Mouse (Mus musculus) heart, postnatal 36 days (tissue): ENCODE data around the gene Tcf20. TPM values are rescaled to one million over a fixed set of nuclear protein-coding genes. Genes with fewer than 3 reads are reported as not detected.

ENCODE experiments used
- DNase-seq, 2 experiments: peaks; one replicate each; pipeline ENCODE4 v3.0.0; 2021 to 2022
- intact Hi-C: fragments of 180-260 bp; cut with DNase I; formaldehyde crosslinking; loops from one replicate; pipeline ENCODE4 v1.15.1; 2025
- total RNA-seq, 2 experiments: library from RNA; stranded (reverse); gene quantifications; 2 replicates each; pipeline ENCODE4 v1.2.3; 2021

Gene Tcf20
- total RNA-seq, result 10 to 100 TPM; 56.1 to 56.7 TPM

- intact Hi-C loops, result no loop called here
- peak; percentile 94 to 98 for DNase-seq
Measured at GRCm38 (mm10) chr15:82987732-82988112, at the start of gene Tcf20. Gene Tcf20, minus strand, starts transcription at chr15:82987872.

DNA sequence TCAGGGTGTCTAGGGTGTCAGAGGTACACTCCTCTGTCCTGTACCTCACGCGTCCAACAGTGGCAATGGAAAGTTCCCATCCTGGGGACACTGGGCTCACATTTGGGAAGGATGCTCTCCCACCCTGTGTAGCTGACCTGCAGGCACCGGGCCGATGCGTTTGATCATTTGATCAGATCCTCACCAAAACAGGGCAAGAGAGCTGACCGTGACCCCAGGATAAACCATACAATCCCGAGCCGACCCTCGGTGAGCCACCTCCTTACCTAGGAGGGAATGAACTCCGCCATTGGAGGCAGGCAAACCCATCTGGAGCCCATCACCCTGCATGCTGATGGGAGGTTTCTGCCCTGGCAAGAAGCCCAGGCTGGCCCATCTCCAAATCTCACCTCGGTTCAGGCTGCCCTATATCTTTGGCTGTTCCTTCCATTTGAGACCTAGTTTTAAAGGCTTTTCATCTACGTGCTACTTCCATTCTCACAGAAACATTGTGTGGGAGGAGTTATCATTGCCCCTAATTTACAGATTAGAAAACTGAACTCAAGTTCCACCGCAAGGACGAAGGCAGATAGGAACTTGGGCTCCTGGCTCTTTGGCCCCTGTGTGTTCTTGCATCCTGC lies 49.3 kb upstream of the Tcf20 start:
- peak in 1 of 2 experiments; percentile 61 for DNase-seq
- intact Hi-C loops, result loop anchor here (1.0 to 5.0 kb wide), 6 partner anchors 60 to 232 kb away; no protein-coding TSS in a partner anchor

DNA sequence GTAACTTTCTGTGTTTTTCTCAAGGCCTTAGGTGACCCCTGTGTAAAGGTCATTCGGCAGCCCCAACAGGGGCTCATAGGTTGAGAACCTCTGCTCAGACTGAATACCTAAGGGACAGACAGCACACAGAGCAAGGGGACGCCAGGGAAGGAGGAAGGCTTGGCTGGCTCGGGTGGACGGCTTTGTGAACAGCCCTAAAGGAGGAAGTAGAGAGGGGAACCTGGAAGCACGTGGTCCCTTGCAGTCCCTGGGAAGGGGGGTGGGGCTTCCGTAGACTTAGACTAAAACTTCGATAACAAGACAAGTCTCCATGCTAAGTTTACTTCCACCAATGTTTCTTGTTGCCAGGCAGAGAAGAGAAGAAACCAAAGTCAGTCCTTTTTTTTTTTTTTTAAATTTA lies 48.4 kb upstream of the Tcf20 start:
- DNase-seq, result peak in 1 of 2 experiments; percentile 40
- intact Hi-C loops, result loop anchor here (2.0 to 5.0 kb wide), 4 partner anchors 61 to 231 kb away; no protein-coding TSS in a partner anchor

DNA sequence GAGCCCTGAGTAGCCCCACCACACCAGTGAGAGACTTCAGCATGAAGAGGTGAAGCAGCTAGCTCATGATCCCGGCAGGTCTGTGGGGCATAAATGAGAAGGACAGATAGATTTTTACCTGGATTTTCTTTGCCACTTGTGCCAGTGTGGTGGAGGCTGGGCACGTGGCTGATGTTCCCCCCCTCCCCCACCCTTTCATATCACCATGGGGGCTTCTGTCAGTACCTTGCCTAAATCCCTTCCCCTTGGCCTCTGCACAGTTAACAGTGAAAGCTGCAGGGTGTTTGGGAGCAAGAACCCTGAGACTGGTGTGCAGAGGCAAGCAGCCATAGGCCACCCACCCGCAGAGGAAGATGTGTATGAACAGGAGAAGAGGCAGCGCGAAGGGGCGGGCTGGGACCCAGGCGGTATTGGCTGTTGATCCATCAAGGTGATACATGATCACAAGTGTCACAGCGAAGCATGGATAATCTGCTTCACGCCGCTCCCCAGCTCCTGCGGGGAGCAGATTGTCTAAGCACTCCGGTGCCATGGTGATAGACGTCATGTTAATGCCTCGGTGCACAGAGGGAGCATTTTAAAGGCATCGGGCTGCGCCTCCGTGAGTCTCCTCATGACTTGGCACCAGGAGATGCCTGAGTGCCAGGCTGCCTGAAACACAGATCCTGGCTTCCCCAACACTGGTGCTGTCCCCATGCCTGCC lies 46.8 kb upstream of the Tcf20 start:
- intact Hi-C loops, result no loop called here
- no peak for DNase-seq

DNA sequence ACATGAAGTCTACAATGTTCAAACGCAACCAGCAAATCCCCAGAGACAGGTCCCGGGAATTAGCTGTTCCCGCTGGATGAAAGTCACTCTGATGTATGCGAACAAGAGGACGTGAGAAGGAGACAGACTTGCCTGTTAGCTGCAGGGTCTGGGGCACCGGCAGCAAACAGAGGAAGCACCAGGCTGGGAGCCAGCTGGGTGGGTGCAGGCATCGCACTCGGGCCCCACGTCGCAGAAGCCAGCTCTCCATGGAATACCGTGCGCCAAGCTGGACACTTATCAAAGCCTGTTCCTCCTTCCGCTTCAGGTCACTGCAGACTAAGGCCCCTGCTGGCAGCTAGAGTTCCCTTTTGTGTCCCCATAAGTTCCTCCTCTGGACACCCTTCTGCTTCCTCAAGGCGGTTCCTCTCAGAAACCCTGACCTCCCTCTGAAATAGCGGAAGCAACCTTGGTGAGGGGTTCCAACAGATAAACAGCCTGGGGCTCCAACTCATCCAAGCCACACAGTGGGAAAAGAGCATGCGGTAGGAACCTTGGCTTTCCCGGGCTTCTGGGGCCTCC lies 45.4 kb upstream of the Tcf20 start, which contains the start of gene Nfam1:
Gene Nfam1, minus strand, starts transcription at position 326 of the 561 bp plus-strand sequence.
- peak; percentile 46 to 56 for DNase-seq
- intact Hi-C loops, result no loop called here

DNA sequence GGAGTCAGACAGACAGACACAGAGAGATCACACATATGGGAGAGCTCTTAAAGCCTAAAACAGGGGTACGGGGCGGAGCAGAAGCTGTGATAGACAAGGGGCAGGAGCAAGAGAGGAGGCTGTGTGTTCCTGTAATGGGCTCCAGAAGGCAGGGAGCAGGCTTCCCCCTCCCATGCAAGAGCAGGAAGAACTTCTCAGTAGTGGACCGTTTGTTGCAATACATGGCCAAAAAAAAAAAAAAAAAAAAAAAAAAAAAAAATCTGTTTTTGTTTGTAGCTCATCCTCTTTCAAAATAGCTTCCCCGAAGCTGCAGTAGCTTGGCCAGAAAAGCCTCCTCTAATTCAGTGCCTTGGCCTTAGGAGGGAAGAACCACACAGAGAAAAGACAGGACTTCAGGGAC lies 43.2 kb upstream of the Tcf20 start:
- DNase-seq, result no peak
- intact Hi-C loops, result no loop called here

- intact Hi-C loops, result no loop called here
- no peak for DNase-seq
Measured at GRCm38 (mm10) chr15:83029725-83030718, 42.4 kb upstream of the Tcf20 start.

DNA sequence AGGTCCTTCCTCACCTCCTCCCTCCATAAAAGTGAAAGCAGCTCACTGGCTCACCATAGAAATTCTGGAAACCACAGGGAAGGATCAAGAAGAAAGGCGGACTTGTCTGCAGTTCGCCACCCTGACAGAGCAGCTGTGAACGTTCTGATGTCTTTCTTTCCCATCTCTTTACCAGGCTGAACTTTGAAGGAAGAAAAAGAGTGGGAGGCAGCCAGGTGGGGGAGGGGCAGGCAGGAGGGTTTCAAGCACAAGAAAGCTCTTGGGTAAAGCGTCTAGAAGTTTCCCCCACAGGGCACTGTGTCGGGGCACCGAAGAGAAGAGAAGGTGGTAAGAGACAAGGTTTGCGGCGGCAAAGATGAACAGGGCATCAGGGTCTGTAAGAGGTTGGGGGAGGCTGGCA lies 38.5 kb upstream of the Tcf20 start:
- intact Hi-C loops, result no loop called here
- DNase-seq, result no peak

DNA sequence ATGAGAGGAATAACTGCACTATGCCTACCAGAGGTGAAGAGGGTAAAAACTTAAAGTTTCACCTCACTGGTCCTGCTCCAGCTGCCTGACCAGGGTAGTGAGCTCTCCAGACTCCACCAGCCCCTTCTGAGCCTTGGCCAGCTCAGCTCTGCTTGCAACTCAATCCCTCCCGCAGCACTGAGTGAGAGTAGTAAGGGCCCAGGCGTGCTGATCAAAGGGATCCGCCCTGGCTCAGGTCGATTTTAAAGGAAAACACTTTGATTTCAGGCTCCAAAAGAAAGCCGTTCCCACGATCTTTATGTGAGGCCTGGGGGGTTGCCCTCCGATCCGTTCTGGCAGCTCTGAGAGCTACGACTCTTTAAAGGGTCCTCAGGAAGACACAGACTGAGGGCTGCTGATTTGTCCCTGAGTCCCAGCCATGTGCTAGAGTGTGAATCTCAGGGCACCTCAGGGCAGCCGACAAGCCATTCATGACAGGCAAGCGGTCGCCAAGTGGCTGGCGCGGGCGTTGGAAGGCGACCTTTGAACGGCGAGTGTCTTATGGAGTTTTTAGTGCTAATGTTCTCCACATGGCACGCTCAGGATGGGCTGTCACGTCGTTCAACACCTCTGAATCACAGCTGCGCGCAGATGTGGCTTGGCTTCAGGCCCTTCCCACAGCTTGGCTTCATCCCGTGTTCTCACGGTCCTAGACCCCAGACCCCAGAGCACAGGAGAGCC lies 37.5 kb upstream of the Tcf20 start:
- no peak for DNase-seq
- intact Hi-C loops, result no loop called here

- intact Hi-C loops, result no loop called here
- no peak for DNase-seq
Measured at GRCm38 (mm10) chr15:83022947-83023346, 35.3 kb upstream of the Tcf20 start.

GRCm38 (mm10) chr15:83010990-83011664 lies 23.5 kb upstream of the Tcf20 start:
- peak in 1 of 2 experiments; percentile 46 for DNase-seq
- intact Hi-C loops, result no loop called here

GRCm38 (mm10) chr15:83010423-83010822 lies 22.8 kb upstream of the Tcf20 start:
- intact Hi-C loops, result no loop called here
- DNase-seq, result no peak

DNA sequence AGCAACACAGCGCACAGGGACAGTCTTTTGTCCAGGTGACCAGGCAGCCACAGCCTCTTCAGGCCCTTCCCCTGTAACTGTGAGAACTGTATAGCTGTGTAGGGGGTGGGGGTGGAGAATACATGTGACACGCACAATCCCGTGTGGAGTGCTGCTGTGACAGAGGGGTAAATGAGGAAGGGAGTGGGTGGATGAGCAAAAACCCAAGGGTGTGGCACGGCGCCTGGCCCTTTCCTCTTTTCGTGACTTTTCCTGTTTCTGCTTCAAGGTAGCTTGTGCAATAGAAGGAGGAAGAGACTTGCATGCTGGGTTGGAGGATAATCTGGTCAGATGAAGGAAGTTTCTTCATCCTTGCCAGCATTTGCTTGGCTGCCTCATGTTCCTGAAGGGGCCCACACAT lies 21.9 kb upstream of the Tcf20 start:
- intact Hi-C loops, result no loop called here
- DNase-seq, result no peak

- intact Hi-C loops, result no loop called here
- no peak for DNase-seq
Measured at GRCm38 (mm10) chr15:83008761-83009423, 21.2 kb upstream of the Tcf20 start.

- intact Hi-C loops, result no loop called here
- no peak for DNase-seq
Measured at GRCm38 (mm10) chr15:83007346-83007920, 19.8 kb upstream of the Tcf20 start.

GRCm38 (mm10) chr15:83002665-83003548 lies 15.2 kb upstream of the Tcf20 start:
- intact Hi-C loops, result no loop called here
- DNase-seq, result no peak

GRCm38 (mm10) chr15:82998811-82999221 lies 11.1 kb upstream of the Tcf20 start:
- intact Hi-C loops, result no loop called here
- DNase-seq, result no peak

GRCm38 (mm10) chr15:82996431-82996830 lies 8.8 kb upstream of the Tcf20 start:
- intact Hi-C loops, result no loop called here
- no peak for DNase-seq
